Mouse (Mus musculus): Measurements from ENCODE around the gene Slc34a2.

GRCm38 (mm10) chr5:53042771-53043371 lies 5.0 kb downstream of the Slc34a2 start:
- no peak for TF ChIP-seq POLR2A (IDR thresholded peaks at IDR 0.05; ENCODE audit: borderline replicate concordance, low read depth, low read length)
- TF ChIP-seq CTCF (IDR thresholded peaks at IDR 0.05; ENCODE audit: low read depth, low read length): no peak
